Mouse (Mus musculus) MEL-GATA-1-ER (cell line): ENCODE data around the gene Syne4.

Experiments
- DNase-seq: peaks from one replicate; pipeline ENCODE4 v3.0.0-alpha.2; 2012; ENCODE audit warnings: low read depth; ENCODE audit errors: extremely low read depth

Gene Syne4

GRCm38 (mm10) chr7:30328379-30328778 is 13.8 kb downstream of the Syne4 start:
- no peak for DNase-seq

- peak; percentile 98 for DNase-seq
These were observed 17.3 kb downstream of the Syne4 start for GRCm38 (mm10) chr7:30331887-30332286.

DNA sequence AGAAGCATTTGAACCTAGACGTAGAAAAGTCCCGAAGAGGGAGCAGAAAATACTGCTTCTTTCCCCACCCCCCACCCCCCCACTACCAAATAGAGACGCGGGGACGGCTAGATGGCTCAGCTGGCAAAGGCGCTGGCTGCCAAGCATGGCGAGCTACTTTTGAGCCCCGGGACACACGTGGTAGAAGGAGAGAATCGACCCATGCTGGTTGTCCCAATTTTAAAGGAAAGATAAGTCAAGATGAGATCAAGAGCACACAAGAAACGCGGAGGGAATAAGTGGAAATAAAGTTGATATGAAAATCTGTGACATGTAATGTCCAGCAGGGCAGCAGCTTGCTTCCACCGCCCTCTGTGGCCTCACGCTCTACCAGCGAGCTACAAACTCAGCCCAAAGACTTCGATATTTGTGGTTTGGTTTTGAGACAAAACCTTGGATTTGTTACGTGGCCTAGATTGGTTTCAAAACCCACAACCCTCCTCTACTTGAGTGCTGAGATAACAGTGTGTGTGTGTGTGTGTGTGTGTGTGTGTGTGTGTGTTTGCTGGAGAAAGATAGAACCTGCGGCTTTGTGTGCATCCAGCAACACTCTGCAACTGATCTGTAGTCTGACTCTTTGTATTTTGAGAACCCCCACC is 18.1 kb downstream of the Syne4 start:
- no peak for DNase-seq

- peak; percentile 85 for DNase-seq
These were observed 18.8 kb downstream of the Syne4 start for GRCm38 (mm10) chr7:30333436-30333835.

- DNase-seq = no peak
These were observed 20.0 kb downstream of the Syne4 start for GRCm38 (mm10) chr7:30334563-30334962.

DNA sequence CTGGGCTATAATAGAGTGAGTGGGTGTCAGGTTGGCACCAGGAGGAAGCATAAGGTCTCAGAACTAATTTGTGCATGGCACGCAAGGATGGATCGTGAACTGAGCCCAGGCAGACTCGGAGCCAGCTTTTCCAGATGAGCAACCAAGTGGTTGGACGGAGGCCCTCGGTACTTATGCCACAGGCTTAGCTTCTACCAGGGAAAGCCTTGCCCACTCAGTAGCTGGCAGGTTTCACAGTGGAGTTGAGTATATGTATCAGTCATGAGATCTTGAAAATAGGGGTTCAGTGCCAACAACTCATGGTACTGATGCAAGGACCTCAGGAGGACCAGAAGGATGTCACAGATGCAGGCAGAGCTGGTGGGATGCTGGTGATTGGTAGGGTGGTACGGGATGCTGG is 21.1 kb downstream of the Syne4 start:
- no peak for DNase-seq

DNA sequence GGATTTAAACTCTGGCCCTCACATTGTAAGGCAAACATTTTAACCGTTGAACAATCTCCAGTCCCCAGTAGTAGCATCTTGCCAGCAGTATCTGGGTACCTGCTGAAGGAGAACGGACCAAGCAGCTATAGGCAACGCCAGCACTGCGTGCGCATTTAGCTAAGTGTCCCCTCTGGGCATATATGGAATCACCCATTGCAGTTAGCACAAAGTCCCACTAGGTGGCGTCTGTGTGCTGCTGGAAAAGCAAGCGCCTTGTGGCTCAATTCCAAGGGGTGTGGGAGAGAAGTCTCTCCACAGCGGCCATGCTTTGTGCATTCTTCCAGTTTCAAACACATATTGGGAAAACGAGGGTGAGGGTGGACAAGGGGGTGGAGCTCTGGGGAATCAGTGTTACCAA is 21.8 kb downstream of the Syne4 start:
- DNase-seq = peak; percentile 63

DNA sequence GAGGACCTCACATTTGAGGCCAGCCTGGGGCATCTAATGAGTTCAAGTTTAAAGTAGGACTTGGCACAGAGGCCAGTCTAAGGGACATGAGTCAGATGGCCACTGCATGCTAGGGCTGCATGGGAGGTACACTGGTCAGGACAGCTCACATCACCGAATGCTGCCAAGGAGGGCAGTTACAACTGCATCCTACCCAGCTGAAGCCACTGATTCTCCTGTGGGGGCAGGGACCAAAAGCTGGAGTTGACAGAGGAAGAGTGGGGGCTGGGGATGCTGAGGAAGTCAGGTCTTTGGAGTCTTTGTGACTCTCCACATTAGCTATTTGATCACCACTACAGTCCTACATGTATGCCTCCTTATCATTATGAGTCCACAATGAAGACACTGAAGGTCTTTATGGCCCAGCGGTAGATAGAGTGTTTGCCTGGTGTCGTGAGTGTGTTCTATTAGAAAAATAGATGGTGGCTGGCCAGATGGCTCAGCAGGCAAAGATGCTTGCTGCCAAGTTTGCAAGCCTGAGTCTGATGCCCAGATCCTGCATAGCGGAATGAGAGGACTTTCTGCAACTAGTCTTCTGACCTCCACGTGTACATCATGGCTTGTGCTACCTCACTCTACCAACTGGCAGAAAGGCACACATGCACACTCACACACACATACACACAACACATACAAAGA is 25.0 kb downstream of the Syne4 start:
- no peak for DNase-seq

DNA sequence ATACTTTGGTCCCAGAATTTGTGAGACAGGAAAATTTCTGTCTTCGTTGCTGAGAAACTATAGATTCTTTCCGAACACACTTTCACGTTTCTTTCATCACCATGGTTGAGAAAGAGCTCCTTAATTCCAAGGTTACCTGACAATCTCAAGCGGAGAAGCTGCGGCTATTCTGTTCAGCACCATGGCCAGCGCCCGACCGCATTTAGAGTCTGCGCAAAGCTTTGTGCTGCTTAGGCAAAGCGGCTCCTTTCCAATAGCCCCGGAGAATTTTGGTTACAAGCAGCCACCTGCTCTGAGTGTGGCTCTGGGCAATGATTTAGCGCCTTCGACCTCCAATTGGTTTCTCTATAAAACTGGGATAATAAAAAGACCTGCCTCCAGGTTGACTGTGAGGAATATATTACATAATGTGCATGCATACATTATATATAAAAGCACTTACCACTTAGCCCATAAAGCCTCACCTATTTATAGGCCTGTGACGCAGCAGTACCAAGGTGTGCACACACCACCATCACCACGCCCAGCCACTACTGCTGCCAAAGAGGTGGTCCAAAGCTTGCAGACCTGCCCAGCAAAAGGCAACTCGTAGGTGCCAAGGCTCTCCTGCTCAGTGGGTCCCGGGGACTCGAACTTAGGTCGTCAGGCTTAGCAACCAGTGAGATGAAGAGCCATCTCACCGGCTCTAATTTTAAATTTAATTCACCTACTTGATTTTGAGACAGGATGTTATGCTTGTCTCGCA is 32.2 kb downstream of the Syne4 start:
- no peak for DNase-seq

DNA sequence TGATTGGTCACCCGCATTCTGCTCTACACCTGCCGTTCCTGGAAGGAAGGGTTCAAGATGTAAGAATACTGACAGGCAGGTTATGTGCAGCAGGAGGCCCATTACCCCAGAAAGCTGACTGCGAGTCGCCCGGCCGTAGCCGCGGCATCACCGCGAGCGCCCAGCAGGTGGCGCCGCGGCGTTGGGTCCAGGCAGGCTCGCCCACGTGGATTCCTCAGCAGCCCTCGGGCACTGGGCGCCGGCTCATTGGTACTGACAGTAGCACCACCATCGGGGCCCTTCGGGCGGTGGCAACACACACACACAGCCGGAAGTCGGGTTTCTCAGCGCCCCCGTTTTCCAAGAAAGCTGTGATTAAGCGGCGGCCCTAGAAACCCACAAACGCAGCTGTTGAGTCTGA is 33.2 kb downstream of the Syne4 start:
- DNase-seq = peak; percentile 17

- peak; percentile 39 for DNase-seq
These were observed 38.7 kb downstream of the Syne4 start for GRCm38 (mm10) chr7:30353279-30353822.

- DNase-seq = no peak
These were observed 39.5 kb downstream of the Syne4 start for GRCm38 (mm10) chr7:30354059-30354458.

DNA sequence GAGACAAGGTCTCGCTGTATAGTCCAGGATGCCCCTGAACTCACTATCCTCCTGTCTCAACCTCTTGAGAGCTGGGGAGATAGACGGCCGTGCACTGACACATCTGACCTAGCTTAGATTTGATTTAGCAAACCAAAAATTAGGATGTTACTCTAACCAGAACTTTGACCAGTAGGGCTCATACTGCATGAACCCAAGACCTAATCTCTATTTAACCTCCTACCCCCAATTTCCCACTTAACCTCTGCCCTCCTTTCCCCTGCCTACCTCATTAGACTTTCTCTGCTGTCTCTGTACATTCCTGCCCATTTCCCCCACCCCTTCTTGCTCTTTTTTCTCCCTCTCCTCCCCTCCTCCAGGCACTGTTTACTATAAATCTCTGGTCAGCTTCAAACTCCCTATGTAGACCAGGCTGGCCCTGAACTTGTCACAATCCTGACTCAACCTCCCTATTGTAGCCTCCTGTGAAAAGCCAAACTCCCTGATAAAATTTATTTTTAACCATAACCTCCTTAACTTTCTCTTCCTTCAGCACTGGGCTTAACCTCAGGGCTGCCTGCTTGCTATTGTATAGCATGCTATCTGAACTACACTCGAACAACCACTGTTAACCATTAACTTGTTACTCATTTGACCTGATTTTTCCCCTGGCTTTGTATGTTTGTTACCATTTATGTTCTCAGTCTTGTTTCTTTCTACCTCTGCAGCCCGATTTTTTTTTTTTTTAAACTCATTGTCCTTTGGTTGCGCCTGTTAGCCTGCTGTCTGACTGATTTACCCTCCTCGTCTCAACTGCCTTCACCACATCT is 44.0 kb downstream of the Syne4 start:
- no peak for DNase-seq

GRCm38 (mm10) chr7:30359276-30359865 is 44.8 kb downstream of the Syne4 start:
- no peak for DNase-seq

GRCm38 (mm10) chr7:30360028-30360427 is 45.4 kb downstream of the Syne4 start:
- no peak for DNase-seq

GRCm38 (mm10) chr7:30362652-30363343 is 48.2 kb downstream of the Syne4 start, which contains the start of gene Lrfn3:
Lrfn3 (minus strand) TSS chr7:30362772.
- no peak for DNase-seq

DNA sequence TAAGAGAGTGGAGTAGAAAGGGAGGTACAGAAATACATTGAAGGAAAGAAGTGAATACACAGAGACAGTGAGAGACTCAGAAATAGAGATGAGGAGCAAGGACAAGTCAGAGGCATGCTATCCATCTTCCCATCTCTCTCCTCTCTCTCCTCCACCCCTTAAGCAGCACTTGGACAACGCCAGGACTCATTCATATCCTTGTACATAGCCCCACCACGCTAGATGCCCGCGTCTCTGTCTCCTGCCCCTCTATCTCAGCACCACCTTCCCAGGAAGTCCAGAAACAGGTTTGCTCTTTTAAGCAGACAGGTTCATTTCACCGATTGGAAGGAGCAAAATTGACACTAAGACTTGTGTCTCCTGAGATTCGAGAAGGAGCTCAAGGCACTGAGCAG is 48.7 kb downstream of the Syne4 start:
- no peak for DNase-seq

- DNase-seq = no peak
These were observed 52.9 kb downstream of the Syne4 start for GRCm38 (mm10) chr7:30367466-30367865.
